Mouse (Mus musculus) stomach, postnatal 0 days (tissue): ENCODE data around the gene Gtf2i.

Experiments used
- CTCF ChIP-seq: IDR thresholded peaks from 2 replicates; pipeline ENCODE4 v1.5.1; 2016; ENCODE audit warnings: antibody characterized with exemption, low read depth, mild to moderate bottlenecking, moderate library complexity
- EP300 ChIP-seq: optimal IDR thresholded peaks from 2 replicates; pipeline ENCODE3; 2016; ENCODE audit warnings: antibody characterized with exemption

GRCm38 (mm10) chr5:134322355-134322754 is 7.8 kb upstream of the Gtf2i start:
- TF ChIP-seq EP300, result no peak
- no peak for TF ChIP-seq CTCF
